Mouse (Mus musculus): ENCODE results near the gene Pcdh19. TPM values are rescaled to one million over a fixed set of nuclear protein-coding genes. Genes with fewer than 3 reads are reported as not detected.

Pcdh19 gene
- polyA plus RNA-seq, 1 experiment from 2014 or later, result 8.3 TPM

GRCm38 (mm10) chrX:133650379-133650778 is 38.4 kb downstream of the Pcdh19 start:
- WGBS, result 66% methylated on average over 3 of the region's 3 CpGs
- ATAC-seq (ENCODE audit: low read depth) (no peak), DNase-seq (ENCODE audit: low spot score) (no peak)
- Histone ChIP-seq H3K27ac (replicated peaks; ENCODE audit: low read depth, low read length) (no peak overlapping the region), H3K9me3 (ENCODE audit: control insufficient read depth, low read length) (no peaks in the 10 kb centered on the region), H3K4me3 (ENCODE audit: low read depth, low read length) (no peak overlapping the region), H3K36me3 (ENCODE audit: control insufficient read depth, insufficient read depth, low read length) (no peaks in the 10 kb centered on the region), H3K27me3 (replicated peaks; ENCODE audit: control insufficient read depth, insufficient read depth, low read length) (peaks cover 7% of the 10 kb centered on the region; the same call in 1 of the 2 replicates), H3K4me1 (ENCODE audit: control insufficient read depth, insufficient read depth, low read length) (peaks cover under 1% of the 10 kb centered on the region; the same call in 1 of the 2 replicates), H3K4me2 (ENCODE audit: low read depth, low read length) (no peak overlapping the region), H3K9ac (ENCODE audit: low read depth, low read length) (no peak overlapping the region)

GRCm38 (mm10) chrX:133647809-133648208 is 41.0 kb downstream of the Pcdh19 start:
- H3K4me1 ChIP-seq (ENCODE audit: control insufficient read depth, insufficient read depth, low read length), result no peaks in the 10 kb centered on the region
- no peak for DNase-seq (ENCODE audit: low spot score)
- H3K27me3 ChIP-seq (replicated peaks; ENCODE audit: control insufficient read depth, insufficient read depth, low read length), result peaks cover 7% of the 10 kb centered on the region; the same call in 1 of the 2 replicates
- H3K27ac ChIP-seq (replicated peaks; ENCODE audit: low read depth, low read length), result no peak overlapping the region
- no peak overlapping the region for H3K4me2 ChIP-seq (ENCODE audit: low read depth, low read length)
- no peak overlapping the region for H3K9ac ChIP-seq (ENCODE audit: low read depth, low read length)
- H3K4me3 ChIP-seq (ENCODE audit: low read depth, low read length), result no peak overlapping the region
- WGBS, result 60% methylated on average over 2 of the region's 2 CpGs
- no peak for ATAC-seq (ENCODE audit: low read depth)
- no peaks in the 10 kb centered on the region for H3K36me3 ChIP-seq (ENCODE audit: control insufficient read depth, insufficient read depth, low read length)
- H3K9me3 ChIP-seq (ENCODE audit: control insufficient read depth, low read length), result no peaks in the 10 kb centered on the region

GRCm38 (mm10) chrX:133639445-133639844 is 49.3 kb downstream of the Pcdh19 start:
- DNase-seq (ENCODE audit: low spot score) (no peak), ATAC-seq (ENCODE audit: low read depth) (no peak)
- H3K4me1 ChIP-seq (ENCODE audit: control insufficient read depth, insufficient read depth, low read length), result no peaks in the 10 kb centered on the region
- no peak overlapping the region for H3K4me2 ChIP-seq (ENCODE audit: low read depth, low read length)
- no peak overlapping the region for H3K9ac ChIP-seq (ENCODE audit: low read depth, low read length)
- H3K9me3 ChIP-seq (ENCODE audit: control insufficient read depth, low read length), result no peaks in the 10 kb centered on the region
- peaks cover 4% of the 10 kb centered on the region for H3K27me3 ChIP-seq (replicated peaks; ENCODE audit: control insufficient read depth, insufficient read depth, low read length)
- no peak overlapping the region for H3K27ac ChIP-seq (replicated peaks; ENCODE audit: low read depth, low read length)
- no peaks in the 10 kb centered on the region for H3K36me3 ChIP-seq (ENCODE audit: control insufficient read depth, insufficient read depth, low read length)
- no peak overlapping the region for H3K4me3 ChIP-seq (ENCODE audit: low read depth, low read length)

GRCm38 (mm10) chrX:133629538-133629937 is 59.2 kb downstream of the Pcdh19 start:
- Histone ChIP-seq H3K4me1 (ENCODE audit: control insufficient read depth, insufficient read depth, low read length) (no peaks in the 10 kb centered on the region), H3K4me3 (ENCODE audit: low read depth, low read length) (no peak overlapping the region), H3K9me3 (ENCODE audit: control insufficient read depth, low read length) (no peaks in the 10 kb centered on the region), H3K4me2 (ENCODE audit: low read depth, low read length) (no peak overlapping the region), H3K9ac (ENCODE audit: low read depth, low read length) (no peak overlapping the region), H3K27me3 (replicated peaks; ENCODE audit: control insufficient read depth, insufficient read depth, low read length) (peaks cover 5% of the 10 kb centered on the region; the same call in 1 of the 2 replicates), H3K27ac (replicated peaks; ENCODE audit: low read depth, low read length) (no peak overlapping the region), H3K36me3 (ENCODE audit: control insufficient read depth, insufficient read depth, low read length) (no peaks in the 10 kb centered on the region)
- 70% methylated on average over 8 of the region's 8 CpGs for WGBS
- ATAC-seq (ENCODE audit: low read depth) (no peak), DNase-seq (ENCODE audit: low spot score) (no peak)

- Histone ChIP-seq H3K27me3 (replicated peaks; ENCODE audit: control insufficient read depth, insufficient read depth, low read length) (peaks cover 5% of the 10 kb centered on the region), H3K4me3 (ENCODE audit: low read depth, low read length) (no peak overlapping the region), H3K4me2 (ENCODE audit: low read depth, low read length) (no peak overlapping the region), H3K36me3 (ENCODE audit: control insufficient read depth, insufficient read depth, low read length) (no peaks in the 10 kb centered on the region), H3K4me1 (ENCODE audit: control insufficient read depth, insufficient read depth, low read length) (no peaks in the 10 kb centered on the region), H3K9ac (ENCODE audit: low read depth, low read length) (no peak overlapping the region), H3K27ac (replicated peaks; ENCODE audit: low read depth, low read length) (no peak overlapping the region), H3K9me3 (ENCODE audit: control insufficient read depth, low read length) (no peaks in the 10 kb centered on the region)
- 50% methylated on average over 1 of the region's 1 CpGs for WGBS
- no peak for ATAC-seq (ENCODE audit: low read depth)
- DNase-seq (ENCODE audit: low spot score), result no peak
These were observed 70.6 kb downstream of the Pcdh19 start for GRCm38 (mm10) chrX:133618222-133618621.

- Histone ChIP-seq H3K4me1 (ENCODE audit: control insufficient read depth, insufficient read depth, low read length) (0 out of 2 replicates have a peak, but pooled peaks cover 9% of the 10 kb centered on the region), H3K4me3 (ENCODE audit: low read depth, low read length) (no peak overlapping the region), H3K9ac (ENCODE audit: low read depth, low read length) (no peak overlapping the region), H3K27me3 (replicated peaks; ENCODE audit: control insufficient read depth, insufficient read depth, low read length) (peaks cover 5% of the 10 kb centered on the region), H3K9me3 (ENCODE audit: control insufficient read depth, low read length) (no peaks in the 10 kb centered on the region), H3K27ac (replicated peaks; ENCODE audit: low read depth, low read length) (no peak overlapping the region), H3K4me2 (ENCODE audit: low read depth, low read length) (no peak overlapping the region), H3K36me3 (ENCODE audit: control insufficient read depth, insufficient read depth, low read length) (no peaks in the 10 kb centered on the region)
- no peak for ATAC-seq (ENCODE audit: low read depth)
- WGBS, result 49% methylated on average over 4 of the region's 4 CpGs
- peak; percentile 59 for DNase-seq (ENCODE audit: low spot score)
These were observed 83.0 kb downstream of the Pcdh19 start for GRCm38 (mm10) chrX:133605828-133606227.

GRCm38 (mm10) chrX:133604272-133604671 is 84.5 kb downstream of the Pcdh19 start:
- DNase-seq (ENCODE audit: low spot score), result peak; percentile 88
- H3K4me3 ChIP-seq (ENCODE audit: low read depth, low read length), result no peak overlapping the region
- no peaks in the 10 kb centered on the region for H3K9me3 ChIP-seq (ENCODE audit: control insufficient read depth, low read length)

GRCm38 (mm10) chrX:133602068-133602467 is 86.7 kb downstream of the Pcdh19 start:
- no peak for ATAC-seq (ENCODE audit: low read depth)
- WGBS, result 60% methylated on average over 2 of the region's 2 CpGs
- 0 out of 2 replicates have a peak, but pooled peaks cover 9% of the 10 kb centered on the region for H3K4me1 ChIP-seq (ENCODE audit: control insufficient read depth, insufficient read depth, low read length)

More at GRCm38 (mm10) chrX:133604272-133604671, 84.5 kb downstream of the Pcdh19 start:
- peaks cover 5% of the 10 kb centered on the region; the same call in 1 of the 2 replicates for H3K27me3 ChIP-seq (replicated peaks; ENCODE audit: control insufficient read depth, insufficient read depth, low read length)
- H3K4me1 ChIP-seq (ENCODE audit: control insufficient read depth, insufficient read depth, low read length), result 0 out of 2 replicates have a peak, but pooled peaks cover 9% of the 10 kb centered on the region
- no peaks in the 10 kb centered on the region for H3K36me3 ChIP-seq (ENCODE audit: control insufficient read depth, insufficient read depth, low read length)
- WGBS, result 14% methylated on average over 4 of the region's 4 CpGs
- peak; percentile 79 for ATAC-seq (ENCODE audit: low read depth)
- H3K4me2 ChIP-seq (ENCODE audit: low read depth, low read length), result no peak overlapping the region
- H3K27ac ChIP-seq (replicated peaks; ENCODE audit: low read depth, low read length), result no peak overlapping the region
- no peak overlapping the region for H3K9ac ChIP-seq (ENCODE audit: low read depth, low read length)

GRCm38 (mm10) chrX:133601658-133602057 is 87.1 kb downstream of the Pcdh19 start:
- no peak overlapping the region for H3K9ac ChIP-seq (ENCODE audit: low read depth, low read length)
- H3K27ac ChIP-seq (replicated peaks; ENCODE audit: low read depth, low read length), result peak overlapping the region; percentile 54
- H3K27me3 ChIP-seq (replicated peaks; ENCODE audit: control insufficient read depth, insufficient read depth, low read length), result peaks cover 8% of the 10 kb centered on the region
- DNase-seq (ENCODE audit: low spot score) (peak; percentile 76), ATAC-seq (ENCODE audit: low read depth) (0 out of 2 replicates have a peak, but pooled peaks have one; percentile 44)
- H3K4me3 ChIP-seq (ENCODE audit: low read depth, low read length), result no peak overlapping the region
- H3K4me1 ChIP-seq (ENCODE audit: control insufficient read depth, insufficient read depth, low read length), result 0 out of 2 replicates have a peak, but pooled peaks cover 9% of the 10 kb centered on the region
- H3K4me2 ChIP-seq (ENCODE audit: low read depth, low read length), result no peak overlapping the region
- WGBS, result 33% methylated on average over 1 of the region's 1 CpGs
- no peaks in the 10 kb centered on the region for H3K36me3 ChIP-seq (ENCODE audit: control insufficient read depth, insufficient read depth, low read length)
- no peaks in the 10 kb centered on the region for H3K9me3 ChIP-seq (ENCODE audit: control insufficient read depth, low read length)

More at GRCm38 (mm10) chrX:133602068-133602467, 86.7 kb downstream of the Pcdh19 start:
- DNase-seq (ENCODE audit: low spot score), result peak; percentile 71
- Histone ChIP-seq H3K9ac (ENCODE audit: low read depth, low read length) (no peak overlapping the region), H3K9me3 (ENCODE audit: control insufficient read depth, low read length) (no peaks in the 10 kb centered on the region), H3K4me3 (ENCODE audit: low read depth, low read length) (no peak overlapping the region), H3K4me2 (ENCODE audit: low read depth, low read length) (no peak overlapping the region), H3K27ac (replicated peaks; ENCODE audit: low read depth, low read length) (no peak overlapping the region), H3K36me3 (ENCODE audit: control insufficient read depth, insufficient read depth, low read length) (no peaks in the 10 kb centered on the region), H3K27me3 (replicated peaks; ENCODE audit: control insufficient read depth, insufficient read depth, low read length) (peaks cover 8% of the 10 kb centered on the region)

Data from embryonic facial prominence, embryonic 14.5 days (tissue).